Mouse (Mus musculus) adrenal gland, postnatal 14 days (tissue): ENCODE results near the gene Shroom3. TPM values are rescaled to one million over a fixed set of nuclear protein-coding genes. Genes with fewer than 3 reads are reported as not detected.
"Not testable (repeated sequence)": the region's sequence is repeated elsewhere in the genome, so short reads cannot be mapped to it uniquely, and the experiment has no call there.

Source experiments
- DNase-seq: peaks from one replicate; pipeline ENCODE4 v3.0.0; 2021; ENCODE audit warnings: mixed read lengths
- total RNA-seq: library from RNA; stranded (reverse); gene quantifications from 2 replicates; pipeline ENCODE4 v1.2.3, GENCODE M21; 2021

The Shroom3 gene
- total RNA-seq, 1 experiment from 2014 or later = 7.9 TPM

DNA sequence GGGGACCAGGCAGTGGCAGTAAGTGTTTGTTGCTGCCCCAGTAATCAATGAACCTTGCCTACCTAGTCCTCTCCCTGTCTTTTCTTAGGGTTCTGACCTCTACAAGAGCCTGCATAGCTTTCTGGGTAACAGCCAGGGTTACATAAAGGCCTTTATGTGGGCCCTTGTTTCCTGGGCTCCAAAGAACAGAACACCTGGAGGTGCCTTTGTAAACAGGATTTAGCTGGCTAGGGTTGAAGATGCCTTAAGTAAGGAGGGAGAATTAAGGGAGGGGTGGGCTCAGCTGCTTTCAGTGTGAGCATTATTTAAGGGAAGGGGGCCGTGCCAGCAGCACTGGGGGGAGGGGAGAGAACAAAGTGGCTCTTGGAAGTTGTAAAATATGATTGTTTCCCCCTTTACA is 210.5 kb downstream of the Shroom3 start:
- no peak for DNase-seq

DNA sequence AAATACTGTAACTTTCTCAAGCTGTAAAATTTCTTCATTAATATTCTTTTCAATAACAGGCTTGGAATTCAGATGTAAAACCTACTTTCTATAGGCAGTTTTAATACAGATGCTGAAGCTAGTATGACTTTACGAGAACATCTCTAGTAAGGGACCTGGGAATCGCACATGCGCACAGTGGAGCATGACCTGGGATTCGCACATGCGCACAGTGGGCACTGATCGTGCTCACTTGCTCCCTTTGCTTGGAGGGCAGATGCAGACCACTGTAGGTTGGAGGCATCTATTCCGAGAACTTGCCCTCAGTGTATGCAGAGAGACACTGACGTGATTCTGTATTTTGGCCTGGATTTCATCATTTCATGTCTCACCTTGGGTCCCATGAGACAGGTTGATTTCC is 212.6 kb downstream of the Shroom3 start:
- no peak for DNase-seq

- DNase-seq = no peak
Observed at GRCm38 (mm10) chr5:92896725-92897280, 213.6 kb downstream of the Shroom3 start.

DNA sequence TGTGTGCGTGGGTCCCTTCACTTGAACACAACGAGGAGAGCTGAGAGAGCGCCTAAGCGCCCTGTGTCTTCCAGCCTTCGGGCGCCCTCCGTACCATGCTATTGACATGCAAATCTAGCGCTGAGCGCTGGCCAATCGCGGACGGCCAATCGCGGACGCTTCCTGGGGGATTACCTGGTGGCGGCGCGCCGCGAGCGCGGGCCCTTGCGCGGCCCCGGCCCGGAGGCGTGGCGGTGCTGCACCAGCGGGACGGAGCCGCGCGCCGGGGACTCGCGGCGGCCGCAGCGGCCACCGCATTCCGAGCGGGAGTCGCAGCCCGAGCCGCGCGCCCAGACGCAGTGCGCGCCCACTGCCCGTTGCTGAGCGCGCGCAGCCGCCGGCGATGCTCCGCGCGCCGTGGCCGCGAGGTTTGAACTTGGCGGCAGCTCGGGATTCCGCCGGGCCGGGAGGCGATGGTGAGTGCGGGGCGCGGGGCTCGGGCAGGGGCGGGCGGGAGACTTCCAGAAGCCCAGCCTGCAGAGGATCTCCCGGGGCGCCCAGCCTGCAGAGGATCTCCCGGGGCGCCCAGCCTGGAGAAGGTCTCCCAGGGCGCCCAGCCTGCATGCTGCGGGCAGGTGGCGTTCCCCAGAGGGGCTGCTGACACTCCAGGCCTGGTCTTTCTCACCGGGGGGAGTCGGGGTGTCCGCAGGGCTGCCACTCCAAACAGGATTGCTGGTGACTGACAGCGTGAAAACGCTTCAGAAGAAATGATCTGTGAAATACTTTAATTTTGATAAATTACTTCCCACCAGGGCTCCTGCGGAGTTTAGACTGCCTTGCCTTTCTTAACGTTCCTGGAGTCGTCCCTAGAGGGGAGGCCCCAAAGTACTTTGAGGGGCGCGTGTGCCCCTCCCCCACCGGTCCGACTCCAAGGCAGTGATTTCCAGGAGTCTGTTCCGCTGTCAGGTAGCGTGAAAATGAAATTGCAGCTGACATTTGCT is 214.8 kb downstream of the Shroom3 start:
- DNase-seq = peak; percentile 92

GRCm38 (mm10) chr5:92900470-92900869 is 217.2 kb downstream of the Shroom3 start:
- no peak for DNase-seq

- no peak for DNase-seq
Observed at GRCm38 (mm10) chr5:92901870-92902269, 218.6 kb downstream of the Shroom3 start.

- no peak for DNase-seq
Observed at GRCm38 (mm10) chr5:92905146-92905545, 221.9 kb downstream of the Shroom3 start.

- DNase-seq = no peak
Observed at GRCm38 (mm10) chr5:92905594-92906008, 222.4 kb downstream of the Shroom3 start.

- no peak for DNase-seq
Observed at GRCm38 (mm10) chr5:92908227-92908626, 225.0 kb downstream of the Shroom3 start.

DNA sequence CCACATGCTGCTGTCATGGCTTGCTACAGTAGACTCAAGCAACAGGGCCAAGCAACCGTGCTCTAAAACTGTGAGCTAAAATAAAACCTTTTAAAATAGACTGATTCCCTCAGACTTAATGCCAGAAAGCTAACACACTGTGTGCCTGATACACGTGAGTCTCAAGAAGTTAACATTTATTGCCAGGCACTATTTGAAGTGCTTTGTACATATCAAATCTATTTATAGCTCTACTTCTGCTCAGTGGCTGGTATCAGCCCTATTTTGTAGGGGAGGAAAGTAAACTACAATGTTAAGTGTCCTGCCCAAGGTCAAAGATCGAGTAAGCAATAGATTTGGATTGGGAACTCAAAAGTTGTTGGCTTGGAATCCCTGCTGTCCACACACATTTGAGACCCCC is 227.6 kb downstream of the Shroom3 start:
- DNase-seq = no peak

DNA sequence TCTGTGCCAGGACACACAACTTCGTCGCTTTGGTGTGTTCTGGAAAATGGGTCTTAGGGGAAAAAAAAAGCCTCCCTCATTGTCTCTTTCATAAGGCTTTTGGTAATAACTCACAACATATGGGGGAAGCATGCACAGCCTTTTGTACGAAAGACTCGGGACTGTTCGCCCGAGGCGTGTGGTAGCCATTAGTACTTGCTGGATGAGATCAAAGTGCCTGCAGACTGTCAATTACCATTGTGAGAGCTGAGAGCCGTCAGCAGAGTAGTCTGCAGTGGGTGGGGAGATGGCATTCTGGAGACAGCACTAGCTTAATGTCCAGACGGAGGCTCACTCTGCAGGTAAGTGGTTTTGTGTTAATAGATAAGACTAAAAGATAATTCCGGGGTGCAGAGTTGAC is 232.2 kb downstream of the Shroom3 start:
- no peak for DNase-seq

- DNase-seq = no peak
Observed at GRCm38 (mm10) chr5:92917755-92918154, 234.5 kb downstream of the Shroom3 start.

DNA sequence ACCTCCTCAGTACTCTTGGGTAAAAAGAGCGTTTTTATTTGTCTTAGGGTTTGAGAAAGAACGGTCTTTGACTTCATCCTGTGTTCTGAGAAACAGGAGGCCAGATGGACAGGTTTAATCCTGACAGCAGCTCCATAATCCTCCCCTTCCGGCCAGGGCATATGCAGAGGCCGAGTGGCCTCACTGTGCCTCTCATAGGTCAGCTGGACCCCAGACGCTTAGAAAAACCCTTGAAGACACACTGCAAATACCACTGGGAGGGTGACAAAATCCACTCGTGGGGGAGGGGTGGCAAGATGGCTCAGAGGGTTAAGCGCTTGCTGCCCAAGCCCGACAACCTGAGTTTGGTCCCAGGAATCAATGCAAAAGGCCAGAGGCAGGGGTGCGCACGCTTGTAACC is 234.9 kb downstream of the Shroom3 start:
- no peak for DNase-seq

- DNase-seq = no peak
Observed at GRCm38 (mm10) chr5:92918866-92919265, 235.6 kb downstream of the Shroom3 start.

GRCm38 (mm10) chr5:92919390-92919789 is 236.2 kb downstream of the Shroom3 start:
- no peak for DNase-seq

- DNase-seq = no peak
Observed at GRCm38 (mm10) chr5:92920984-92921383, 237.7 kb downstream of the Shroom3 start.

DNA sequence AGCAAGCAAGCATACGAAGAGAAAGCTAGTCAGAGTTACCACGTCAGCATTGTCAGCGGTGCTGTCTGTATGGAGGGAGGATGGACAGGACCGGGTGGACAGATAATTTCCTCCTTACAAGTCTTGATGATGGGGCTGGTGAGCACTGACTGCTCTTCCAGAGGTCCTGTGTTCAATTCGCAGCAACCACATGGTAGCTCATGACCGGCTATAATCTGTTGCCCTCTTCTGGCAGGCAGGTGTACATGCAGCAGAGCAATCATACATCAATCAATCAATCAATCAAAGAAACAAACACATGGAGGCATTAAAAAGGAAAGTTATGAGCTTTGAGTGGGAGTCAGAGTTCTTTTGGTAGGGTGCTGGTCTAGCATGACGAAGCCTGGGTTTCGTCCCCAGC is 238.5 kb downstream of the Shroom3 start:
- no peak for DNase-seq

GRCm38 (mm10) chr5:92922981-92923380 is 239.7 kb downstream of the Shroom3 start:
- DNase-seq = not testable (repeated sequence)

- peak; percentile 59 for DNase-seq
Observed at GRCm38 (mm10) chr5:92924851-92925477, 241.7 kb downstream of the Shroom3 start.

DNA sequence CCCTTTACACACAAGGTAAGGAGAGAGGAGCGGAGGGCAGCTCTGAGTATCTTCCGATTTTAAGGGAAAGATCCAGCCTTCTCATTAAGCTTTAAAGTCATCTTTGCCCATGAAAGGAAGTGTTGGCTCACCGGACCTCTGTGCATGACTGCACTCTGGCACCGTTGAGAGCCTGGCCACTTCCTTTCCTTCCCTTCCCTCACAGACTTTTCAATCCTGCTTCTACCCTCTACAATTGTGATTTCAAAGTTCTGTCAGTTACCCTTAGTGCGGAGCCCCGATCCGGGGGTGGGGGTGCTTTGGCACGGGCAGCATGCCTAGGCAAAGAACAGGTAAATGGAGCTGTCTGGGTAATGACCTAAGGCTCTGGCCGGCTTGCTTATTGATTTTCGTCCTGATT is 244.4 kb downstream of the Shroom3 start:
- DNase-seq = no peak

DNA sequence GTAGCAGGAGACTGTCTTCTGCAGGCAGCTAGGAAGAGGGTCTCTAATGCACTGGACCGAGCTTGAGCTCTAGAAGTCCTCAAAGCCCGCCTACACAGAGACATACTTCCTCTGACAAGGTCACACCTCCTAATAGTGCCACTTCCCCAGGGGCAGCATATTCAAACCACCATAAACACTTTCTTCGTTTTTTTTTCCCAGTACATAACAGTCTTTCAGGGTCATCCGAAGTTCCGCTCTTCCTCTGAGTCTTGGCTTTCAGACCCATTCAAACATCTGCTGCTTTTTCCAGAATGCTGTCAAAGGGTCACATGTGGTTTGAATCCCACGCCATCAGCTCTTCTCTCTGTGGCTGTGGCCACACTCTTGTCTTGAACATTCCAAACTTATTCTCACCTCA is 247.3 kb downstream of the Shroom3 start:
- DNase-seq = no peak

- DNase-seq = no peak
Observed at GRCm38 (mm10) chr5:92931298-92931697, 248.1 kb downstream of the Shroom3 start.

GRCm38 (mm10) chr5:92933010-92933409 is 249.8 kb downstream of the Shroom3 start:
- no peak for DNase-seq
